Mouse (Mus musculus) thymus, adult 2 months (tissue): ENCODE measurements at regions not wholly inside any gene's neighbourhood (a gene's known extent, or its start where the extent isn't known, plus 50 kb on each side); places are given as distances from the start of the nearest gene placed in this dataset.

Source experiments
- CTCF ChIP-seq: fragments of 200-500 bp; IDR thresholded peaks from 2 replicates; pipeline ENCODE4 v1.5.1; 2012; ENCODE audit warnings: mild to moderate bottlenecking, control low read depth, low read length, moderate library complexity, borderline replicate concordance; ENCODE audit not compliant: control insufficient read depth, poor library complexity, insufficient read depth; ENCODE audit errors: extremely low read depth
- POLR2A ChIP-seq: fragments of 200-500 bp; IDR thresholded peaks from 2 replicates; pipeline ENCODE4 v1.6.1; 2012; ENCODE audit warnings: mild to moderate bottlenecking, low read length, control low read depth, moderate library complexity; ENCODE audit not compliant: control insufficient read depth, poor library complexity, insufficient read depth; ENCODE audit errors: extremely low read depth

- TF ChIP-seq CTCF (no peak), POLR2A (no peak)
These were observed 322.1 kb upstream of the Meis1 start for GRCm38 (mm10) chr11:19340889-19341288.
